Mouse (Mus musculus) retina, embryonic 14.5 days (tissue): ENCODE results near the gene Rps6ka5.
A peak's percentile ranks its signal among the peaks of the same experiment; 100 is the strongest.

Experiments used
- DNase-seq: peaks from one replicate; pipeline ENCODE4 v3.0.0-alpha.2; 2015; ENCODE audit warnings: low spot score

Rps6ka5 gene

DNA sequence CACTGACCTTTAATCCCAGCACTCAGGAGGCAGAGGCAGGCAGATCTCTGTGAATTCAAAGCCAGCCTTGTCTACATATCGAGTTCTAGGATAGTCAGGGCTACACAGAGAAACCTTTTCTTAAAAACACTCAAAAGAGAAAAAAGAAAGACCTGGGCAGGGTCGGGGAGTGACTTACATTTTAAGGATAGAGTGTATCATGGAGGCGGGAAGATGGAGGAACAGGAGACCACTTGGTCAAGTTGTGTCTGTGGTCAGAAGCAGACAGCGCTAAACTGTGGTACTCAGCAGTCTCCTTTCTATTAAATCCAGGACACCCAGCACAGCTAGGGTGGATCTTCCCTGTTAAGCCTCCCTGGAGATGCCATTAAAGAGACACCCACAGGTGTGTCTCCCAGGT is at the start of gene Rps6ka5:
Rps6ka5 (minus strand) TSS at position 333 of the 400 bp plus-strand sequence.
- no peak for DNase-seq

DNA sequence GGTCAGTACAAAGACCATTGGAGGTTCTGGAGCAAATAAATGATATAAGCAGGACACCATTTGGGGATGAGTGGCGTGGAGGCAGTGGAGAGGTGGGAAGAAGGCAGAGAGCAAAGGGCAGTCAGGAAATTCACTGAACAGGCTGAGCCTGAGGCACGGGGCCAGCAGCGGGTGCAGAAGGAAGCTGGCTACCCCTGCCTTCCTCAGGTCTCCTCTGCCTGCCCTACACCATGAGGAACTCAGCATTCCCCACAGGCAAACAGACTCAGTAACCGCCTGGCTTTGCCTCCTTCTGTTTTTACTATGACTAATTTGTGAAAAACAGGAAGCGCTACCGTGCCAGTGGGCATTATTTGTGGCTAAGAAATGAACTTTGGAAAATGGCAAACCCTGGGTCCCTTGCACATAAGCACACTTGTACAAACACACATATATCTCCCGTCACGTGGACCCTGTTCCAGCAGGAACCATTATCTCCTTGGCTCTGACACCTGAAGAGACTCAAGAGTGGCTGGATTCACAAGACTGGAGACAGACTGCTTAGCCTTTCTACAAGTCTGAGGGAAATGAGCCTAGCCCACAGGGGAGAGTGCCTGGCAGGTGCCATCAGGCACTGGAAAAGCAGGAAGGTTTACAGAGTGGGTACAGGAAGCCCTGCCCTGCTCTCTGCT is 49.3 kb upstream of the Rps6ka5 start:
- DNase-seq = no peak

DNA sequence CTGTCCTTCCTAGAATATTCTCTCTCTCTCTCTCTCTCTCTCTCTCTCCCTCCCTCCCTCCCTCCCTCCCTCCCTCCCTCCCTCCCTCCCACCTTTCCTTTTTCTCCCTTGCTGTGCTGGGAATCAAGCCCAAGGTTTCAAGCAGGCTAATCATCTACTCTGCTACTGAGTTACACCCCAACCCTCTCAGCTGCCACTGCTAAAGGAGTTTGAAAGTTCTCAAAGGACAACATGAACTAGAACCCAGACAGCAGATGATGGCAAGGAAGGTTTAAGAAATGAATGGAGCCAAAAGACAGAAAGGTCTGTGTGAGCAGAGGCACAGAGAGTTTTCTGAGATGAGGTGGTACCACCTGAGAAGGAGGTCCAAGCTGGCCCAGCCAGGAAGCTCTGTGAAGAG is 48.5 kb upstream of the Rps6ka5 start:
- DNase-seq = no peak

DNA sequence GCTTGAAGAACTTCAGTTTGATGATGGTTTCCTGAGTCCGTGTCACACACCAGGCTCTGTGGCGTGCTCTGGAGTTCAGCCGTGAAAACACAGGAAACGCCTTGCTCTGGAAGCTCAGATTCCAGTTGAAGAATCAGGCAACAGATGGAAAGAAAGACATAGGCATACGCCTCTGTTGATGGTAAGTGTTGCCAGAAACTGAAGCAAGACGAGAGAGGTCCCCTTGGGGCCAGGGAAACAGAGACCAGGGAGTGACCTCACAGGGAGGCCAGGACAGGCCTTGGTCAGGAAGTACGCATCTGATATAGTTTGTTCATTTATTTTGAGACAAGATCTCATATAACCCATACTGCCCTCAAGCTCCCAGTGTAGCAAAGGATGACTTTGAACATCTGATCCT is 48.0 kb upstream of the Rps6ka5 start:
- DNase-seq = no peak

DNA sequence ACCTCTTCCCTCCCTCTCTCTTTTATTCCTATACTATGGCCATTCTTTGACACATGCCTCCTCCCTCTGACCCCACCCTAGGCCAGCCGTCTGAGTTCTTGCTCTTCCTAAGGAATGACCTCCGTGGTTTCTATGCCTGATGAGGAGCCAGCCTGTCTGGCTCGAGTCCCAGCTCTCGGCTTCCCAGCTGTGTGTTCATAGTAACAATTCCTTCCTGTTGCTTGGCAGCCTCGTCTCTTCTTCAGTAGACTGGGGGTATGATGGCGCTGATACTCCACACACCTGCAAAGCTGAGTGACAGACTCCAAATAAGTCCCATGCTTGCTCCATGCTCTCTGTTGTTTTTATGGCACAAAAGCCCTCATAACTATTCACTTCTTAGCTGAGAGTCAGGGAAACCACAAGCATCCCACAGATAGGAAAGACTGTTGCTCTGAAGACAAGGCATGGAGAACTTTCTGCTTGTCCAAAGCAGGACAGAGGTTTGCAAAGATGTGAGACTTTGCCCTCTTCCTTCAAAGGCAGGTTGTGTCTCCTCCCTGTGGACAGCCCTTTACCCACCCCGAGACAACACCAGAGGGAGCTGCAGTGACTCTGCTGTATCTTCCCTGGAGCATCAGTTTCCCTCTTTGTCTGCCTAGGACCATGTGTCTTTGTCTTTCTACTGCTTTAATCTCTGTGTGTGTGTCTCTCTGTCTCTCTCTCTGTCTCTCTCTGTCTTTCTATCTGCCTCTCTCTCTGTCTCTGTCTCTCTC is 45.6 kb upstream of the Rps6ka5 start:
- no peak for DNase-seq

DNA sequence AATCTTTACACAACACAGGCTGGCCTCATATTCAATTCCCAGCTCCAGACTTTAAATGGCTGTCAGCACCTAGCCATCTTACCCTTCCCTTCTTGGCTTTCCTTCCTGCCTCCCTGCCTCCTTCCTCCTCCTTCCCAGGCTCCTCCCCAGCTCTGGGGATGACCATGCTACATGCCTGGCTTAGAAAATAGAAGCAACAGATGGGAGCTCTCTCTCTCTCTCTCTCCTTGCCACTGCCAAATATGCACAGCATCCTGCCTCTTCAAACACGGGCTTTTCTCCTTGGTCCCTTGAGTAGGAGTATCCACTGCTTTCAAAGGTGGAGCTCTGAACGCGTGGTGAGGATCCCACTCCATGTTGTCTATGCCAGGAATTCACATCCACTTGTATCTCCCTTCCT is 44.0 kb upstream of the Rps6ka5 start:
- no peak for DNase-seq

DNA sequence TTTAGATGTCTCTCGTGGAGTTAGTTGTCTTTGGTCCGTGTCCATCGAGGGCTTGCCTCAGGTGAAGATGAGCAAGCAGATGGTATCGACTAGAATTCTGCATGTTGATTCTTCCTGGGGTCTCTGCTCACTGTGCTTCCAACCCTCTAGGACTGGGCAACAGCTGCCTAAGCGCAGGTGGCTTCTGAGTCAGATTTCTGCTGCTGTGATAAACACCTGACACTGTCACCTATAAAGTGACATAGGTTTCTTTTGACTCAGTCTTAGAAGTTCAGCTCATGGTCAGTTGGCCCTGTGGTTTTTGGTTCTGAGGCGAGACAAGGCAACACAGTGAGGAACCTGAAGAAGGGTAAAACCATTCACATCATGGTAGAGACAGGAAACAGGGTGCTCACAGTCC is 43.1 kb upstream of the Rps6ka5 start:
- no peak for DNase-seq

DNA sequence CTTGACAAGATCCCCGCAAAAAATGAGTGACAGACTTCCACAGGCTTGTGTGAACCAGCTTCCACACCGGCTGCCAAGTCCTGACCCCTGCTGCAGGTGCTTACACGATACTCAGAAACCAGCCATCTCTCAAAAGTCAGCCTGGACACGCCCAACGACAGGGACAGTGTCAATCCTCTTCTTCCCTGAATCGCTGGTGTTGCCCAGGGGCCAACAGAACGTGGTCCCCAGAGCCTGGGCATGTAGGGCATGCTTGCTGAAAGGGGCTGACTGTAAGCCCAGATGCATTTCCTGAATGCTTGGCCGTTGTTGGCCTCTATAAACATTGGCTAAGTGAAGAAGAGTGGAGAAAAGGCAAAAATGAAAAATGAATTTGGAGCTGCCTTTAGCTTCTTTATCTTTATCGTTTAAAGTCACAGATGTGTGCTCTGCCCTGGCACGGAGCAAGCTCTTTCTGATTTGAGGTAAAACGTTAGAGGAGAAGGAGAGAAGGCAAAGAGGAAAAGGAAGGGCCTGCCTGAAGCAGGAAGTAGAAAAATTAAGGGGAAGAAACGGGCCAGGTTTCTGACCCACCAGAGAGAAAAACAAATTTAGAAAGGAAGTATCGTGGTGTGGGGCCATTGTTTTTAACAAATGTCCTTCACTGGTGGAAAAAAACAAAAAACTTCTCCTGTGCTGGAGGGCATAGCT is 37.7 kb upstream of the Rps6ka5 start:
- DNase-seq = no peak

DNA sequence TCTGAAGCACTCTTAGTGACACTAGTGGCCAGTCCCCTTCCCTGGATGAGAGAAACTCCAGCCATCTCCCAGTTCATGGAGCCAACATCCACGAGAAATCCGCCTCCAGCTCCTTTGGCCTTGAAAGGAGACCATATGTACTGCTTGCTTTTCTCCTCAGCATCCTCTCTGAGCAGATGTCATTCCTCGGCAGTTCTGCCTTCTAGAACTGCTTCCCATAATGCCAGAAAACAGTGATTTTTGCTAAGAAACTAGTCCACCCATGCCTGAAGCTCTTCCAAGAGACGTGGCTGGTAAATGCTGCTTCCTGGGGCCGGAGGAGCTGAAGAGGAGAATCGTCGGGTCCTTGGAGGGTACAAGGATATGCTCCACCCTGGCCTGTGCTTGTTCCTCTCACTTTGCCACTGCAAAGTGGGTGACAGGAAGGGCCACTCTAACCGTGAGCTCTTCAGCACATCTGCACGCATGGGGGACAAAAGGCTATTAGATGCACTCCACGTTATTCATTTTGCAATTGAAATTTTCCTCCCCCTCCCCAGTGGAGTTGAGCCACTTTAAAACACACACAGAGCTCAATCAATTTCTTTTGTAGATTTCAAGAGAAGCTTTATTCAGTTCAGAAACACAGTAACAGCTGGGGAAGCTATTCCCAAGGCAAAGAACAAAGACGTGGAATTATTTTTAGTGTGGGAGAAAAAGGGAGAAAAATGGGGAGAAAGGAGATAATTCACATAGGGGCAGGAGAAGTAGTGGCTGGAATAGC is 36.1 kb upstream of the Rps6ka5 start:
- no peak for DNase-seq

DNA sequence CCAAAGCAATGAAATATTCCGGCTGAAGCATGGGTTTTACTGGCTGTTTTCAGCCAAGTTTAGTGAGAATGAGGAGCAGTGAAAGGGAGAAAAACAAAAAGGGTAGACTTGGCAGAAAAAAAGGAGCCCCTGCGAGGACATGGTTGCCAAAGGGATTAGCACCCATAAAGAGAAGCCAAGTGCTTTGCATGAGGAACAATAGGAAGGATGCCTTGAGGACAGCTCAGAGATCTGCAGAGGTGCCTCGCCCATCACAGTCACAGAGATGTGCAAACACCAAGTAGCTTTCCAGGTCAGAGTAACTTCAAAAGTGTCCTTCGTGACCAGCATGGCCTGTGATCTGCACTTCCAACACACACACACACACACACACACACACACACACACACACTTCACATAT is 30.6 kb upstream of the Rps6ka5 start:
- no peak for DNase-seq

DNA sequence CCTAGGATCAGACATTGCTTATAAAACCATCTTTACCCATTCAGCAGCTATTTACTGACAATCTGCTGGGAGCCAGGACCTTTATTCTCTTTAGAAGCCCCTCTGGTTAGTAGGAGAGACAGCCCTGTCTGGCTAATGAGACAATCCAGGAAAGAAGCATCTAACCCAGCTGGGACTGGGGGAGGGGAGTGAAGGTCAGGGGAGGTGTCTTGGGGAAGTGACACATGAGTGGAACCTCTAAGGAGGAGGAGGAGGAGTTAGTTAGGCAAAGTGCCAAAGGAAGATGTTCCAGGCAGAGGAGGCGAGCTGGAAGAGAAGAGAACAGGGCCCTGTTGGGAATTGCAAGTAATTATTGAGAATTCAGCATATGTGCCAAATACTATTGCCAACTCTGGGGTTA is 26.9 kb upstream of the Rps6ka5 start:
- no peak for DNase-seq

DNA sequence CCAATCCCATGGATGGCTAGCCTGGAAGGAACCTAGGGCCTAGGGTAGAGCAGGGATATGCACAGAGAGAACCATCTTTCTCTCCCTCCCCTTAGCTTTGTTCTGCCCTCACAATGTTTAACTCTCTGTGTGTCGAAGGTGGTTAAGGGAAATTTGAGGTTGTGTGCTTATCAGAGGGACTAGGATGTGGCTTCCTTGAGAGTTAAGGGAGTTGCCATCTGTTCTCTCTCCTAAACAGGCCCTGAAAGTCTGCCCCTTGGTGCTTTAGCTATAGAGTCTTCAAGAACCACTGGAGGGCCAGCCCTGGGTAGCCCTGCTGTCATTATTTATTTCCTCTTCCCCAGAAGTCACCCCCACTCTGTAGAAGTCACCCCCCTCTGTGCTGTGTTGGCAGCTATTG is 26.2 kb upstream of the Rps6ka5 start:
- DNase-seq = no peak

DNA sequence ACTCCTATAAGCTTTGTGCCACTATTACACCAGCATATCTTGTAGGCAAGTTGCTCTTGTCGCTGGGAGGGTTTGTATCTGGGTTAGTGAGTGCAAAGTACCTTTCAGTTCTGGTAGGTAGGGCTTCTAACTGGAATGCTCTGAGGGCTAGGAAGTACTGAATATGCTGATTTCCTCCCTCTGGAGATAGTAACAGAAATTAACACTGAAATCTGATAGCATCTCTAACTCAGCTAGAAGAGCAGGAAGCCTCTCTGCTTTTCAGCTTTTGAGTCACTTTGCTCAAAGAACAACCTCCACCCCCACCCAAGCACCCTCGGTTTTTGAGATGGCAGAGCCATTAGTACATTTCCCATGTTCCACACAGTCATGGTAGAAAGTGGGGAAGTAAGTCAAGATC is 15.7 kb upstream of the Rps6ka5 start:
- DNase-seq = no peak

DNA sequence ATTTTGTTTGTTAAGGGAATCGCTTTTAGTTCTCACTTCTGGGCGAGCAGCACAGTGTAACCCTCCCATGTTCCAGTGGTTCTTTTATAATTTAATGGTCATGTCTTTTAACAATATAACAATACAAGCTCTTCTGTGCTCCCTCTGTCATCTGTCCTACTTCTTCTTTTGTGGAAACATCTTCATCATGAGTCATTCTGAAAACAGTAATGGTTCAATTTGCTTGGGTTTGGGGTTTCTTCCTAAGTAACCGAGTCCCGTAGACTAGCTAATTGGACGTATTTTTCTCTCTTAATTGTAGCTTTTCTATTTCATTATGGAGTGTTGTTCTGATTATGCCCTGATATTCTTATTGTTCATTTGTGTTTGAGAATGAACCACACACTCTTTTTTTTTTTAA is 13.5 kb upstream of the Rps6ka5 start:
- no peak for DNase-seq

DNA sequence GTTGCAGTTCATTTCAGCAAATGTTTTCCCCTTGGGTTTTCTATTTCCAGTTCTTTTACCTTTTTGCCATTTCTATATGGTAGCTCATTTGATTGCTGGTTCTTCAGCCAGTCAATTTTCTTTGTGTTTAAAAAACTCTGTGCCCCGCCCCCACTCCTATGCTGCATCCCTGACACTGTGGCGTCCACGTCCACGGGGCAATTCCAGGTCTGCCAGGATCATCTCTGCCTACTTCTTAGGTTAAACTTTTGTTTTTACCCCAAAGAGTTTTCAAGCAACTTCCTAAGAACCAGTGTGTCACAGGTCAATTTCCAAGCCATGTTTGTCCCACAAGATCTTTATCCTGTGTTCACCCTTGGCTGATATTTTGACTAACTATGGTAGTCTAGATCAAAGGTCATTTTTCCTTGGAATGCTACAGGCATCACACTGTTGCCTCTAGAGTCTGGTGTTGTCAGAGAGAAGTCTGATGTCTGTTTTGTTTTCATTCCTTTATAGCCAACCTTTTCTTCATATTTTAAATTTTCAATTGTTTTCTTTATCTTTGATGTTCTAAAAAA is 12.3 kb upstream of the Rps6ka5 start:
- no peak for DNase-seq

DNA sequence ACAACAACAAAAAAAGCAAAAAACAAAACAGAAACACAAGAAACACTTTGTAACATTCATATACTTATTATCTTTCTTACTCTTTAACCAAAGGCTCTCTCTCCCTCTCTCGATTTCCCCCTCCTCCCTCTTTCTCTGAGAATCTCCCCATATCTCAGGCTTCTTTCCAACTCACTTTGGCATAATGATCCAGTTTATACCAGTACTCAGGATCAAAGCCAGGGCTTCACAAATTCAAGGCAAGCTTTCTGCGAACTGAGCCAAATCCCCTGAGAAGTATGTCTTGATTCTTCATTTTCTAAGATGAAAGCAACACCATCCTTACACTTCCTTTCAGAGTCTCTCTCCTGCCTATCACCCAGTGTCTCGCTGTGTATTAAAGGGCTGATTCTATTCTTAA is 11.7 kb upstream of the Rps6ka5 start:
- DNase-seq = no peak

DNA sequence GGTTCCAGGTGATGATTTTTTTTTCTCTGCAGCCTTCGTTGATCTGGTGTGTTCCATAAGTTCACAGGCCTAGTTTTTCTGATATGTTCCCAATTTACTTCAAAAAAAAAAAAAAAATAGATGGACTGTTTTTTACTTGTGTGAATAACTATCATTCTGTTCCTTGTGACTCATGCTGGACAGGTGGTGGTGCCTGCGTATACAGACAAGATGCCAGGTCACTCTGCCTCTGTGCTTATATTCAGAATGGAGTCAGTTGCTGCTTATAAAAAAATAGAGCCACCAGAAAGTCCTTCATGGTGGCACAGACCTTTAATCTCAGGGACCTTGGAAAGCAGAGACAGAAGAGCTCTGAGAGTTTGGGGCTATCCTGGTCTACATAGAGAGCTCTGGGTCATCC is 8.8 kb upstream of the Rps6ka5 start:
- no peak for DNase-seq

DNA sequence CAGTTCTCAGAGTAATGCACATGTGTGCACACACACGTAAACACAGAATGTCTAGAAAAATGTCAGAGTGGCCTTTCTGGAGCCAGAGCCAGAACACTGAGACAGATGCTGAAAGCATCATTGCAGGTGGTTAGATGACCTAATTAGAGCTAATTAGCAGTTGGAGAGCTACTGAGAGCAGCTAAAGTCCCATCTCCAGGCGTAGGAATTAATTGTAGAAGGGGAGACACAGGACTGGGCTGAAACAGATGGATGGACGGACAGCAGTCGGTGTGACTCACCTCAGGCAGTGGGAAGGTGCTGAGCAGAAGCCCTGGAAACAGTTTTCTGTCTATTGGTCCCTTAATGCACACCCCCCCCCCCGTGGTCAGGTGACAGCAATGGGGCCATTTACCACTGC is 8.4 kb upstream of the Rps6ka5 start:
- DNase-seq = peak; percentile 27

DNA sequence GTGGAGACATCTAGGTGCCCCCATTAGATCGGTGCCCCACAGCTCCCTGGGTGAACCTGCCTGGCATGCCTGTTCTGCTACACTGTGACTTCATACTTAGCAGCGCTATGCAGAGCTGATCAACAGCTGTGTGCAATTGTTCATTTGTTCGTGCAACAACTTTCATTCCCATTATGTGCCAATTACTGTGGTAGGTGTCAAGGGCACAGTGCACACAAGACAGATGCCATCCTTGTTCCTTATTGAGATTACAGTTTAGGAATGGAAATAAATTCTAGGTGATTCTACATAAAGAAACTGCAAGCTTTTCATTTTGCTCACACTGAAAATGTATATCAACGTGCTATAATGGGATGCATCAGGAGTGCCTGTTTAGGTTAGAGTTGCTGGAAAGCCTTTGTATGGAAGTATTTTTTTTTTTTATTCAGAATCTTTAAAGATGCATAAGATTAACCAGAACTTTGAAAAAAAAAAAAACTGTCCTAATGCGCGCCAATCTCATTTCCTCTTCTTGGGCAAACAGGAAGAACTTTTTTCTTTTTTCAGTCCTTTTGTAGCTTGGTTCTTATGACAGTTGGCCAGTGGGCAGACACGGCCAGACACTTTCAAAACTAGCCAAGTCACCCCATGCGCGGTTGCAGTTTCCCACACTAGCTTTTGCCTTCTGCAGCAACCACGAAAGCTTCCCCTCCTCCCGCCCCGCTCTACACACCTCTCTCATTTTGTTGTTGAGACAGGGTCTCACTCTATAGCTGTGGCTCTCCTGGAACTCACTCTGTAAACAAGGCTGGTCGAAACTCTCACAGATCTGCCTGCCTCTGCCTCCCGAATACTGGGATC is 2.1 kb upstream of the Rps6ka5 start:
- DNase-seq = no peak

DNA sequence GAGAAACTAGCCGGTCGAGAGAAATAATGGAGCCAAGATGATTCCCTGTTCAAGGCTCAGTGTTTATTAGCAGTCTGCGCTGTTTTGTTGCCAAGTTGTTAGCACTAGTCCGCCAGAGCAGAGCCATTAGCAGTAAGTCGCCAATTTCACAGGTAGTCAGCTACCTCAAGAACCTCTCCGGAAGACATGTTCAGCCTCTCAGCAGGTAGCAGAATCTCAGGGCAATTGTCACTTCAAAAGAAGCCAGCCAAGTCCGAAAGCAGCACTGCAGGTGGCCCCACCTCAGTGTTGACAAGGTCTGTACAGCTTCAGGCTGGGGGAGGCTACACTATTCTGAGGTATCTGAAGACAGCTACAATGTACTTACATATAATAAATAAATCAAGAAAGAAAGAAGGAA is 1.1 kb upstream of the Rps6ka5 start:
- DNase-seq = no peak

DNA sequence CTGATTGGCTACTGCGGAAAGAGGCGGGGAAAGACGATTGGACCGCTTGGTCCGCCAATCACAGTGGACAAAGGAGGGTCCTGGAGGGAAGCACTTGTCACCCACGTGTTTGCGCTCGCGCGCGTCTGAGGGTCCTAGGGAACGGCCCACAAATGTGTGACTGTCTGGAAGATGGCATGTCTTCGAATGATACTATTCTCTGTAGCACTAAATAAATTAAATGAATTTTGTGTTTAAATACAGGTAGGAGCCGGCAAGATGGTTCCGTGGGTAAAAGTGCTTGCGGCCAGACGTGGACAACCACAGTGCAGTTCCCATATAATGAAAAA is 1.4 kb downstream of the Rps6ka5 start:
- DNase-seq = no peak
